Mouse (Mus musculus) ZHBTc4 (cell line): ENCODE results near the gene Dcaf12.

Experiments
- DNase-seq: peaks from one replicate; pipeline ENCODE4 v3.0.0-alpha.2; 2011; ENCODE audit warnings: low read depth, low spot score

Gene Dcaf12

DNA sequence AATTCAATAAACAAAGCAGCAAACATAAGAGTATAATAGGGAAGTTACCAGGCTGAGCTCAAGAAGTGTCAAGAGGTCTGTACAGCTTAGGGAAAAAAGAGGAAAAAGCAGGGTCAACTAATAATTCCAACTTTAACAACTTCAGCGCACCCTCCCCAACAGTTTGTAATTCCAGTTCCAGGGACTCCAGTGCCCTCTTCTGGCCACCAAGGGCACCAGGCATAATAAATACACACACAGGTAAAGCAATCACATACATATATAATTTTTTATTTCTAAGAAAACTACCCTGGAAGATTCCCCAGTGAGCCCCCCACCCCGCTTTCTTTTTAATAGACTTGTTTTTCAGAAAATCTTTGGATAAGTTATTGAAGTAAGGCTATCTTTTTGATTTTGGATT lies 69.3 kb downstream of the Dcaf12 start:
- no peak for DNase-seq
